Mouse (Mus musculus): Measurements from ENCODE around the gene Fam107b. TPM values are rescaled to one million over a fixed set of nuclear protein-coding genes. Genes with fewer than 3 reads are reported as not detected.

Gene Fam107b
- polyA plus RNA-seq, 1 experiment from 2014 or later, result 34.4 TPM

DNA sequence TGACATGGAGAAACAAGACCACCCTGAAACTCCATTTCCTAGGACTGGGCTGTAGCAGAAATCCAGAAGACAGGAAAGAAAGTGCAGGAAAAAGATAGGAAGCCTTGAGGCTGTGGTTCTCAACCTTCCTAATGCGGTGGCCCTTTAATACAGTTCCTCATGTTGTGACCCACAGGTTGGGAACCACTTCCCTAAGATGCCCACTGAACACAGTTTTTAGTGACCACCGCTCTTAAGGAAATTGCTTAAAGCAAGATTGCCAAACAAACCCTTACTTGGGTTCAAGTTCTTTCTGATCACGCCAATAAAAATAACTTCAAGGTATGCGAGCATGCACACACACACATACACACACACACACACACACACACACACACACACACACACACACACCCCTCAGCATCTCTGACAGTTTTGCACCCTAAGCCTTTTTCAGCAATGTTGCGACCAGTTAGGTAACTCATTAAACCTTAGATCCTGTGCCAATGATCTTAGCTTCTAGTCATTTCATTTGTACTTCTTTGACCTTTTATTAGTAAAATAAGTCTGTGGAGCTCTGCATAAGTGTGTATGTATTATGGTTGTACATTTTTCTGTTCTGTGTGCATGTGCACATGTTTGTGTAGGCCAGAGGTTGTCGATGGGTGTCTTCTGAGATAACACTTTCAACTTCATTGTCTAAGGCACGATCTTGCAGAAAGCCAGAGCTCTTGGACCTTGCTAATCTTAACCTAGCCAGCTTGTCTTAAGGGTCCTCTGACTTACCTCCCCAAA lies 53.1 kb downstream of the Fam107b start:
- Histone ChIP-seq H3K4me1 (ENCODE audit: control insufficient read depth, insufficient read depth, low read length) (no peaks in the 10 kb centered on the region), H3K4me3 (ENCODE audit: low read length) (no peak overlapping the region), H3K36me3 (ENCODE audit: control insufficient read depth, insufficient read depth) (no peaks in the 10 kb centered on the region), H3K9me3 (replicated peaks; ENCODE audit: control insufficient read depth, low read length) (no peaks in the 10 kb centered on the region), H3K27ac (ENCODE audit: low read length) (no peak overlapping the region), H3K4me2 (ENCODE audit: low read depth, low read length) (no peak overlapping the region), H3K27me3 (ENCODE audit: control insufficient read depth, insufficient read depth, low read length) (no peaks in the 10 kb centered on the region), H3K9ac (ENCODE audit: low read length) (no peak overlapping the region)
- WGBS, result 87% methylated on average over 7 of the region's 7 CpGs
- no peak for ATAC-seq (replicated peaks; ENCODE audit: extremely low read depth, insufficient read depth, low FRiP score)

DNA sequence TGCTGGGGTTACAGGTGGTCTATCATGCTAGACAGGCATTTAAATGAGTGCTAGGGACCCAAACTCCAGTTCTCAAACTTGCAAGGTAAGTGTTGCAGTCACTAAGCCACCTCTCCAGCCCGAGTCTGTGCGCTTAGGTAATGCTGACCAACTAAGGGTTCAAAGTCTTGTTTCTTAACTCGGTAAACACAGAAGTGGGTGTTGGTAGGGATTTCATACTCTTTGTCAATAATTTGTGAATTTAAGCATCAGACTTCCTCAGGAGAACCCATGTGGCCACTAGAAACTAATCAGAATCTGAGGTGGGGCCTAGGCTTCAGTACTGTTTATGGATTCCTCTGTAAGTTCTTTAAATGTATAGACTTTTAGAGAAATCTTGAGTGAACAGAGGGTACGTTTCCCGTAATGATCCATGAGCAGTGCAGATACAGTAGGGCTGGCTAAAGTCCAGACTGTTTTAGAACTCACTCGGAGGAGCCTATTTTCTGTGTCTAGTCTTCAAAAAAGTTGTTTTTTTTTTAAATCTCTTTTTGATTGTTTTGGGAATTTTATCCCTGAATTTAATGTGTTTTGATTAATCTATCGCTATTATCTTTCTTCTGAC lies 53.8 kb downstream of the Fam107b start:
- WGBS, result 85% methylated on average over 7 of the region's 7 CpGs
- Histone ChIP-seq H3K4me3 (ENCODE audit: low read length) (no peak overlapping the region), H3K9ac (ENCODE audit: low read length) (no peak overlapping the region), H3K9me3 (replicated peaks; ENCODE audit: control insufficient read depth, low read length) (no peaks in the 10 kb centered on the region), H3K27ac (ENCODE audit: low read length) (no peak overlapping the region), H3K36me3 (ENCODE audit: control insufficient read depth, insufficient read depth) (no peaks in the 10 kb centered on the region), H3K27me3 (ENCODE audit: control insufficient read depth, insufficient read depth, low read length) (no peaks in the 10 kb centered on the region), H3K4me1 (ENCODE audit: control insufficient read depth, insufficient read depth, low read length) (no peaks in the 10 kb centered on the region), H3K4me2 (ENCODE audit: low read depth, low read length) (no peak overlapping the region)
- ATAC-seq (replicated peaks; ENCODE audit: extremely low read depth, insufficient read depth, low FRiP score), result no peak

DNA sequence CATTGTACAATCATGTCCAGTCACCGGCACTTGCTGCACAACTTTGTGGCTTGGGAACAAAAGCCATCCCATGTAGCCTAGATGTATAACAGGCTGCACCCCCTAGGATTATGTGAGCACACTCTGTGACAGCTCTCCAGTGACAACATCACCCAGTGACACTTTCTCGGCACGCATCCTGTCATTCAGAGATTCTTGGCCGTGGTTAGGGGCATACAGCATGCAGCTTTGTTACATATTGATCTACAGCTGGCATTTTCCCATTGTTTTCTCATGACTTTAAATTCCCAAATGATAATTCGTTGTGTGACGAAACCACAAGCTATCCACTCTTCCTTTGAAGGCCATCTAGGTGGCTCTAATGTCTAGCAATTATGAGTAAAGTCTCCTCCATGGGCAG lies 58.8 kb downstream of the Fam107b start:
- H3K9ac ChIP-seq (ENCODE audit: low read length), result no peak overlapping the region
- no peaks in the 10 kb centered on the region for H3K9me3 ChIP-seq (replicated peaks; ENCODE audit: control insufficient read depth, low read length)
- no peak for ATAC-seq (replicated peaks; ENCODE audit: extremely low read depth, insufficient read depth, low FRiP score)
- no peak overlapping the region for H3K4me3 ChIP-seq (ENCODE audit: low read length)
- 79% methylated on average over 6 of the region's 6 CpGs for WGBS
- H3K4me1 ChIP-seq (ENCODE audit: control insufficient read depth, insufficient read depth, low read length), result no peaks in the 10 kb centered on the region
- H3K27me3 ChIP-seq (ENCODE audit: control insufficient read depth, insufficient read depth, low read length), result no peaks in the 10 kb centered on the region
- H3K27ac ChIP-seq (ENCODE audit: low read length), result no peak overlapping the region
- no peak overlapping the region for H3K4me2 ChIP-seq (ENCODE audit: low read depth, low read length)
- H3K36me3 ChIP-seq (ENCODE audit: control insufficient read depth, insufficient read depth), result no peaks in the 10 kb centered on the region

DNA sequence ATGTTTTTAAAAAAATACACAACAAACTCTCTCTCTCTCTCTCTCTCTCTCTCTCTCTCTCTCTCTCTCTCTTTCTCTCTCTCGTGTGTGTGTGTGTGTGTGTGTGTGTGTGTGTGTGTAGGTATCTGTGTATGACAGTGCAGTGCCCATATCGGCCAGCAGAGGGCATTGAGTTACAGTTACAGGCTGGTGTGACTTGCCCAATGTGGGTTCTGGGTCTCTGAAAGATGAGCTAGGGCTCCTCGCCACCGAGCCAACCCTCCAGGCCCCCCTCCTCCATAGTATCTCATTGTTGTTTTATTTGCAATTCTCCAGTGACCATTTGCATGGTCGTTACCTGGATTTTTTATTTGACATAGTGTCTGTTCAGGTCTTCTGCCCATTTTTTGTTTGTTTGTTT lies 59.5 kb downstream of the Fam107b start:
- no peak for ATAC-seq (replicated peaks; ENCODE audit: extremely low read depth, insufficient read depth, low FRiP score)
- H3K36me3 ChIP-seq (ENCODE audit: control insufficient read depth, insufficient read depth), result no peaks in the 10 kb centered on the region
- WGBS, result 82% methylated on average over 5 of the region's 5 CpGs

DNA sequence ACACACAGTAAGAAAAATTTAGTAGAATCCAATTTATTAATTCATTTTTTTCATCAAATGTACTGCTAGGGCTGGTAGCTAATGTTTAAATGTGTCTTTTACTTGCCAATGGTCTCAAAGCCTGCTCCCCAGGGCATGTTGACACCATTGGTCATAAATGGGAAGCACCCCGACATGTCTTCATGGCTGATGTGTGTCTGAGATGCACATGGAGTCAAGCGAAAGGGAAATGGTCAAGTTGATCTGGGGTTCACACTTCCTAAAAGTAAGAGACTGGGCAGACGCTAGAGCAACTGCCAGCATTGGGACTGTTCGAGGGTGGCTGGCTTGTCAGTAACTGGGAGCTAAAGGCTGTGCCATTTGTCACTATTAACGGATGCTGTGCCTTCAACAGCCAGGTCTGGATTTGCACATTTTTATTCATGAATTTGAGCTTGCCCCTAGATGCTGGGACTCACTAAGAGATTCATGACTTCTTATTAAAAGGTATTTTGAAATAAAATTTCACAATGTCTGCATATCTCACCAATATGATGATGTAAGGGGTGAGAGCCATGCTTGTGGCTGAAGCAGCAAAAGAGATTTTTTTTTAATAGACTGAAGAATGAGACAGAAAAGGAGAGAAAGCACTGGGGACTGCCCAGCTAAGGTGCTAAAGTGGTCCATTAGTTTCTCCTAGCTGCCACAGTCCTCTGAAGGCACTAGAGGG lies 60.6 kb downstream of the Fam107b start:
- Histone ChIP-seq H3K9ac (ENCODE audit: low read length) (no peak overlapping the region), H3K4me3 (ENCODE audit: low read length) (no peak overlapping the region), H3K4me2 (ENCODE audit: low read depth, low read length) (no peak overlapping the region), H3K36me3 (ENCODE audit: control insufficient read depth, insufficient read depth) (no peaks in the 10 kb centered on the region), H3K27me3 (ENCODE audit: control insufficient read depth, insufficient read depth, low read length) (no peaks in the 10 kb centered on the region), H3K27ac (ENCODE audit: low read length) (no peak overlapping the region), H3K4me1 (ENCODE audit: control insufficient read depth, insufficient read depth, low read length) (no peaks in the 10 kb centered on the region), H3K9me3 (replicated peaks; ENCODE audit: control insufficient read depth, low read length) (no peaks in the 10 kb centered on the region)
- 75% methylated on average over 5 of the region's 5 CpGs for WGBS
- no peak for ATAC-seq (replicated peaks; ENCODE audit: extremely low read depth, insufficient read depth, low FRiP score)

More for the DNA sequence above, 59.5 kb downstream of the Fam107b start:
- Histone ChIP-seq H3K4me1 (ENCODE audit: control insufficient read depth, insufficient read depth, low read length) (no peaks in the 10 kb centered on the region), H3K9ac (ENCODE audit: low read length) (no peak overlapping the region), H3K9me3 (replicated peaks; ENCODE audit: control insufficient read depth, low read length) (no peaks in the 10 kb centered on the region), H3K4me3 (ENCODE audit: low read length) (no peak overlapping the region), H3K4me2 (ENCODE audit: low read depth, low read length) (no peak overlapping the region), H3K27ac (ENCODE audit: low read length) (no peak overlapping the region), H3K27me3 (ENCODE audit: control insufficient read depth, insufficient read depth, low read length) (no peaks in the 10 kb centered on the region)

DNA sequence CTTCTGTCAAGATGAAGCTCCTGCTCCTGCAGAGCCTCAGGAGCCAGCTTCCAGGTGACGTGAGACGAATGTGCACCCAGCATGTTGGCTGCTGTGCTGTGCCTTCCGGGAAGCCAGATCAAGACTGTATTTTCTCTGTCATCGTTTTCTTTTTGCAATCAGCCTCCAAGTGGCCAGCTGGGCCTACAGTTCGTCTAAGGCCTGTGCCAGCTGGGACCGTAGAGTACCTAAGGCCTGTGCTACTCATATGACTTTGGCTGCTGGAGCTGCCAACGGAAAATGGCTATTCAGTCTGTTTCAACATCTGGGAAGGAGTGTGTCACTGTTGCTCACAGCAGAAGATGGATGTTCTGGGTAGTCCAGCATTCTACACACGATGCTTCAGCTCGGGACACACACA lies 62.8 kb downstream of the Fam107b start:
- no peak overlapping the region for H3K4me2 ChIP-seq (ENCODE audit: low read depth, low read length)
- no peak overlapping the region for H3K9ac ChIP-seq (ENCODE audit: low read length)
- 76% methylated on average over 9 of the region's 9 CpGs for WGBS
- H3K27ac ChIP-seq (ENCODE audit: low read length), result no peak overlapping the region
- H3K36me3 ChIP-seq (ENCODE audit: control insufficient read depth, insufficient read depth), result no peaks in the 10 kb centered on the region
- no peaks in the 10 kb centered on the region for H3K4me1 ChIP-seq (ENCODE audit: control insufficient read depth, insufficient read depth, low read length)
- no peak for ATAC-seq (replicated peaks; ENCODE audit: extremely low read depth, insufficient read depth, low FRiP score)
- no peaks in the 10 kb centered on the region for H3K9me3 ChIP-seq (replicated peaks; ENCODE audit: control insufficient read depth, low read length)
- H3K4me3 ChIP-seq (ENCODE audit: low read length), result no peak overlapping the region
- no peaks in the 10 kb centered on the region for H3K27me3 ChIP-seq (ENCODE audit: control insufficient read depth, insufficient read depth, low read length)

DNA sequence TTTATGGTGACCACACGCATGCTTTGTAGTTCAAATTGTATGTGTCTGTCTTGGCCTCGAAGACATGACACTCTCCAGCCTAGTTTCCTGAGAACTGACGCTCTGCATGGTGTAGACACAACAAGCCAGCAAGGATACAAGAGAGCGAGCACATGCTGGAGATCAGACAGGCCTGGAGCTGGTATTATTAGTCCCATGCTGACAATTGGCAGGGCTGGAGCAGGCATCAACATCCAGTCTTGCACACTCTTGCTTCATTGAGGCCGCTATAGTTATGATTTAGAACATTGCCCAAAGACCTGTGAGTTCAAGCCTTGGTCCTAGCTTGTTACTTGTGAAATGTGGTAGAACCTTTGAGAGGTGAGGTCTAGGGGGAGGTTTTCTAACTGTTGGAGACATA lies 66.5 kb downstream of the Fam107b start:
- WGBS, result 82% methylated on average over 5 of the region's 5 CpGs
- H3K9me3 ChIP-seq (replicated peaks; ENCODE audit: control insufficient read depth, low read length), result no peaks in the 10 kb centered on the region
- no peak overlapping the region for H3K9ac ChIP-seq (ENCODE audit: low read length)
- H3K4me3 ChIP-seq (ENCODE audit: low read length), result no peak overlapping the region
- no peak overlapping the region for H3K27ac ChIP-seq (ENCODE audit: low read length)
- H3K36me3 ChIP-seq (ENCODE audit: control insufficient read depth, insufficient read depth), result no peaks in the 10 kb centered on the region
- no peaks in the 10 kb centered on the region for H3K4me1 ChIP-seq (ENCODE audit: control insufficient read depth, insufficient read depth, low read length)
- no peak for ATAC-seq (replicated peaks; ENCODE audit: extremely low read depth, insufficient read depth, low FRiP score)
- H3K27me3 ChIP-seq (ENCODE audit: control insufficient read depth, insufficient read depth, low read length), result no peaks in the 10 kb centered on the region
- no peak overlapping the region for H3K4me2 ChIP-seq (ENCODE audit: low read depth, low read length)

DNA sequence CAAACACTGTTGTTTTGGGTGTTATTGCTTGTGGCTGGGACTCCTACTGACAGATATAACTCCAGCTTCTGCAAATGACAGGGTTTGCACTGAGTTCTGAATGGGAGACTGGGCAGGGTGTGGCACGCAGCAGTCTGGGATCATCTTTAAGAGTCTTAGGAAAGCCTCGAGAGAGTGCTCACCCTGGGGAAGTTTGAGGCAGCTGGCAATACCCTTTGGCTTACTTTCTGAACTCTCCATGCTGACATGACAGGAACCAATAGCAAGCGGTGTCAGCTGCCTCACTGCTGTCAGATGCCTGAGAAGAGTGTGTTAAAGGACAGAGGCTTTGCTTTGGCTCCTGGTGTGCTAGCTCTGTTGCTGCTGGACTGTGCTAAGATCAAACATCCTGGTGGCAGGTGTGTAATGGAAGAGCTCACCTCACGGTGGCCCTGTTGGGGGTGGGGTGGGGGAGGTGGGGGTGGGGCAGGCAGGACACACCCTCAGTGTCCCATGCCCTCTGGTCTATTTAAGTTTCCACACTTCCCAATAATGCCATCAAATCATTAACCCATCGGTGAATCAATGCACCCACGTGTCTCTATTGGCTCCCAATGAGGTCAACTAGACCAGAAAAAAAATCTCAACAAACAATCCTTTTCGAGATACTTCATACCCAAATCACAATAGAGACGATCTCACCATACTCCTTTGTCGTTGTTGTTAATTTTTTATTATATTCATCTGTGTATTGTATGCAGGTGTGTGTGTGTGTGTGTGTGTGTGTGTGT lies 70.9 kb downstream of the Fam107b start:
- no peak overlapping the region for H3K27ac ChIP-seq (ENCODE audit: low read length)
- no peaks in the 10 kb centered on the region for H3K4me1 ChIP-seq (ENCODE audit: control insufficient read depth, insufficient read depth, low read length)
- H3K9me3 ChIP-seq (replicated peaks; ENCODE audit: control insufficient read depth, low read length), result no peaks in the 10 kb centered on the region
- H3K27me3 ChIP-seq (ENCODE audit: control insufficient read depth, insufficient read depth, low read length), result no peaks in the 10 kb centered on the region
- no peak overlapping the region for H3K4me3 ChIP-seq (ENCODE audit: low read length)
- no peak overlapping the region for H3K9ac ChIP-seq (ENCODE audit: low read length)
- no peak overlapping the region for H3K4me2 ChIP-seq (ENCODE audit: low read depth, low read length)
- ATAC-seq (replicated peaks; ENCODE audit: extremely low read depth, insufficient read depth, low FRiP score), result no peak
- 71% methylated on average over 9 of the region's 9 CpGs for WGBS
- H3K36me3 ChIP-seq (ENCODE audit: control insufficient read depth, insufficient read depth), result no peaks in the 10 kb centered on the region
